Mouse (Mus musculus) bone marrow macrophage, adult 2 months (primary cell): ENCODE data around the gene Retreg3.

Experiments used
- CTCF ChIP-seq: IDR thresholded peaks from 2 replicates; pipeline ENCODE4 v1.5.1; 2012; ENCODE audit warnings: low read depth, mild to moderate bottlenecking, low read length, moderate library complexity
- POLR2A ChIP-seq: IDR thresholded peaks from 2 replicates; pipeline ENCODE4 v1.6.1; 2012; ENCODE audit warnings: mild to moderate bottlenecking, low read depth, low read length, borderline replicate concordance

DNA sequence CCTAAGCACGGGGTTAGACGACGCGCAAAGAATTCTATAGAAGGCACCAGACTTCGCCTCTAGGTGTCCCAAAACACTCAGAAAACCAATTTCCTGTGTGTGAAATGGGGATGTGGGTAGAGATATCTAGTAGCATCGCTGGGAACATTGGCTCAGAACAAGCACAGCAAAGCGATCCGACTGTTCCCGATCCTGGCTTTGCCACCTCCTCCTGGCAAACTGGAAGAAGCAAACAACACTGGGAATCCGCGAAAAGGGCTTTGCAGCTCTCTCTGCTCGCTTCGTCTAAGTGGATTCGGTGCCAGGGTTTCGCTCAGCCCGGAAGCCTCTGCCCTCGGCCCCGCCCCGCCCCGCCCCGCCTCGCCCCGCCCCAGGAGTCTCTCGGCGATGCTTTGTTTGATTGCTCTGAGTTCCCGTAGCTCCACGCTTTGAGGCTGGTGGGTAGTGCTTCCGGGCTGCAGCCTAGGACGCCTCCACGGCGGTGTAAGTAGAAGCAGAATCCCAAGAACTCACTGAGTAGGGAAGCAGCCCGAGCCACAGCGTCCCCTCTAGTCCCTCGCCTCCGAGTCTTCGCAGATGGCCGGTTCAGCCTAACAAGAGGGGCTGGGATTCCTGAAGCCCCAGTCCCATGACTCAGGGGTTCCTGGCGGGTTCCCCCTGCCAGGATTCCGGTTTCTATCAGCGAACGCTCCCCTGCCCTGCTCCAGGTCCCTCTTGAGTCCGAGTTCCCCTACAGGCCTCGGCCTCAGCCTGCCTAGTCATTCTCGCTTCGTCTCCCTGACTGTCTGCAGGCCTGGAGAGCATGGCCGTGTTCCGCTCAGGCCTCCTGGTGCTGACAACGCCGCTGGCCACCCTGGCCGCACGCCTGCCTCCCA is 37.2 kb downstream of the Retreg3 start, which contains the start of gene Coasy:
- TF ChIP-seq POLR2A (no peak), CTCF (no peak)
